Mouse (Mus musculus): ENCODE measurements around the gene Gm7102.
A peak's percentile ranks its signal among the peaks of the same experiment; 100 is the strongest.
"Not testable (repeated sequence)": the region's sequence is repeated elsewhere in the genome, so short reads cannot be mapped to it uniquely, and the experiment has no call there.

The Gm7102 gene

DNA sequence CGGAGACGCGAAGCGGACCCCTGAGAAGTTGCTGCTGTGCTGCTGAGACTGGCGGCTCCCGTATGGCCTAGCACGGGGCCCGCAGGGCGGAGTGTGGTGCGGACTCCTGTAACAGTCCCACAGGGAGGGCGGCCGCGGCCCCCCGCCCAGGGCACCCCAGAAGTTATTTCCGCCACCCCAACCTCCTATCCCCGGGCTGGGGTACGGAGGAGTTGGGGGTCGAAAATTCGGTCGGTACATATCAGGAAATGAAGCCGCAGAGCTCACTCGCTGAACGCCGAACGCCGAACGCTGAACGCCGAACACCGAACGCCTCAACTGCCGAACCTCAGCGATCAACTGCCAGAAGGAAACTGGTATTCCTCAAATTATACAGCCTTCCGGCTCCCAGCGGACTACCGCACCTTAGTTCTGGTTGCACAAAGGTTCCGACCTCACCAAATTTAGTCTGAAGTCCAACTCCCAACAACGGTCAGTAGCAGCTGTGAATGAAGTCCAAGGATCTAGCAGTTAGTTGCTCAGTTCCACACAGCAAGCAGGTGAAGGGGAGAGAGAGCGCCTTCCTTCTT is at the start of gene Gm7102:
Gene Gm7102 (minus strand): TSS at position 554 of the 569 bp plus-strand sequence.
- peak; percentile 14 for DNase-seq (ENCODE audit: low spot score)

DNA sequence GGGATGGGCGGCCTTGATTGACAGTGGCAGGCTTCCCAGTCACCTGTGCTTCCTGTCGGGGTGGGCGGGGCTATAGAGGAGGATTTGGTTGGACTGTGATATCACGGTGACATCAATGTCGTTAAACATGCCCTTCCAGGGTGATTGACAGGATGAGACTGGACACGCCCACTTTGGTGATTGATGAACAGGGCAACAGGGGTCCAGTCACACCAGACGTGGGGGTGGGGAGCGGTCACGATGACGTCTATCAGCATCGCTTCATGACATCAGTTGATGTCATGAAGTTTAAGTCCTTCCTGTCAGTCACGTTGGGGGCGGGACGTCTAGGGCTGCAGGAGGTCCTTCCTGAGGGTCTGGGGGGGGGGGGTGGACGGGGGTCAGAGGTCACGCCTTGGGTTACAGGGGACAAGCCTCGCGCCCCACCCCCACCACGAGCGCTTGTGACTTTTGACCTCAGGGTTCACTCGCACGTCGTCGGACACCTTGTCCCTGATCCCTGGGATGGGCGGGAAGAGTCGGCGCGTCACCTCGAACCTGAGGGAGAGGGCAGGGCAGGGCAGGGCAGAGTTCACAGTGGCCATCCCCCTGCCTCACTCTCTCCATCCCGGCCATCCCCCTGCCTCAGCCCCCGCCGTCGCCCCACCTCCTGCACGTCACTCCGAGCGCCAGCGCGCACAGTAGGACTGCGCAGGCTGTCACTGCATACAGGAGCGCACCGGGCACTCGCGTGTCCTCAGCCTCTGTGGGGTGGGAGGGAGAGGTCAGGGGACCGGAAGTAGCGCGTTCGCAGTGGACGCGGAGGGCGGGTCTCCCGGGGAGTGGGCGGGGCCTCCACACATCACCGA is 48.8 kb upstream of the Gm7102 start:
- no peak for DNase-seq (ENCODE audit: low spot score)

DNA sequence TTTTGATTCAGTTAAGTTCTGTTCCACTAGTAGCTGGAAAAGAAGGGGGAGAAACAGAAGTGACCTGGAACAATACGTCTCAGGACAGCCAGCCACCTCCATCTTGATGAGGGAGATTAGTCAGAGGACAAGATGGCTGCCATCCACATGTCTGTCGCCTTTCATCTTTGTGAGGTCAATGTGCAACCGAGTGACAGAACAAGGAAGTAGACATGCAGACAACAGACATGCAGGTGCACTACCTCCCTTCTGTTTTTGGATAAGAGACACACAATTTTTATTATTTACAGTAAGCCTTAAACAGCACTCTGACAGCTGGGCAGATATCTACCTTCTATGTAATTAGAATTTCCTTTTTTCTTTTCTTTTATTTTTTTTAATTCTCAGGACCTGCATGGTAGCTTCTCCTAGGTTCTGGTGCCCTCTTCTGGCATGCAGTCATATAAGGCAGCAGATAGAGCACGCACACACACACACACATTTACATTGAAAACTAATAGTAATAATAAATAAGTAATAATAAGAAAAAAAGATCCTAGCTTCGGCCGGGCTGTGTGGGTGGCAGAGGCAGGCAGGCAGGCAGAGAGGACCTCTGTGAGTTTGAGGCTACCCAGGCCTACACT is 47.7 kb upstream of the Gm7102 start:
- no peak for DNase-seq (ENCODE audit: low spot score)

GRCm38 (mm10) chr19:61207506-61207905 is 31.4 kb upstream of the Gm7102 start:
- DNase-seq (ENCODE audit: low spot score) = not testable (repeated sequence)

- peak; percentile 21 for DNase-seq (ENCODE audit: low spot score)
Observed at GRCm38 (mm10) chr19:61199836-61200235, 23.7 kb upstream of the Gm7102 start.

DNA sequence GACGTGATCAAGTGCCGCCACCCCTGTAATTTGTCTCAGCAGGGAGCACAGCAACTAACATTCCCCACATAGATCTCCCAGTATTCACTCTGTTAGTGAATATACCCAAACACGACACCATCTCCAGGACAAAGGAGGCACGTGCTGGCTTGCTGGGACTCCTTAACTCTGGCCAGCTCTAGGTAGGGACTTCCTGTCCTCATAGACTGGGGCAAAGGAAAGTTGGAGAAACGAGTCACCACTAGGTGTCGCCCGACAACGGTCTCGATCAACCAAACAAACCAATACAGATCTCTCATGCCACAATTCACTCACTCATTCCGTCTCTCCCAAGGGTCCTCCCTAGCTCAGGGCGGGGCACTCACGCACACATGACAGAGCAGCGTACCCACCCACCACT is 23.2 kb upstream of the Gm7102 start:
- peak; percentile 96 for DNase-seq (ENCODE audit: low spot score)

- DNase-seq (ENCODE audit: low spot score) = not testable (repeated sequence)
Observed at GRCm38 (mm10) chr19:61183590-61183989, 7.5 kb upstream of the Gm7102 start, which contains the start of gene Gm6020. TSS of gene Gm6020 (plus strand) at chr19:61183890.

- peak; percentile 33 for DNase-seq (ENCODE audit: low spot score)
Observed at GRCm38 (mm10) chr19:61151701-61152420, 24.2 kb downstream of the Gm7102 start.

DNA sequence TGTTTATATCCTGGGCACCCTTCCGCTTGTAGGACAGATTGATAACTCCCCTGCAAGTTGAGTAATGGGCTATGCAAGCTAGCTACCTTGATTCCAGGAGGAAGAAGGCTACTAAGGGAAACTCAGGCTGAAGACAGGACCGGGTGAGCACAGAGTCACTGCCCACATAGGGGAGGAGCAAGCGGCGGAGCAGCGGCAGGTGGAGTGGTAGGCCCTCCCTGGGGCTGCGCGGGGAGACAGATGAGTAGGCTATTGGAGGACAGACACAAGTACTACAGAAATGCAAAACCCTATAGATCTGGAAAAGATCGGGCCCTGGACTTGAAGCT is 24.8 kb downstream of the Gm7102 start:
- no peak for DNase-seq (ENCODE audit: low spot score)

- no peak for DNase-seq (ENCODE audit: low spot score)
Observed at GRCm38 (mm10) chr19:61141299-61141698, 34.8 kb downstream of the Gm7102 start.

- DNase-seq (ENCODE audit: low spot score) = peak; percentile 87
Observed at GRCm38 (mm10) chr19:61140342-61141206, 35.5 kb downstream of the Gm7102 start, which contains the start of gene Zfp950. TSS of gene Zfp950 (minus strand) at chr19:61140840.

GRCm38 (mm10) chr19:61138655-61139054 is 37.5 kb downstream of the Gm7102 start:
- no peak for DNase-seq (ENCODE audit: low spot score)

DNA sequence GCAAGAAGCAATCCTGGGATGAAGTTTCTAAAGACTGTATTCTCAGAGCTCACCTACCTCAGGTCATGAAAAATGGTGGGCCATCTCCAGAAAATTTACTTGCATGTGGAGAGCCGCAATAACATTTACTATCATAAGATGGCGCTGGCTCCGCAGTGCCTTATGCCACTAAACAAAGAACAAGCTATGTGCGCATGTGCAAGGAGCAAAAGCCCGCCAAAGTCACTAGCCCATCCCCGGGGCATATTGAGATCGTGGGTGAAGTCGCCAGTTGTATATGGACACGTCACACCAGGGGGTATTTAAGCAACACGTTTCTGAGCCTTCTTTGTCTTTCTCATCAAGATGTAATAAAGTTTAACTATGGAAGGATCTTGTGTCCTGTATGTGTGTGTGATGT is 45.0 kb downstream of the Gm7102 start:
- no peak for DNase-seq (ENCODE audit: low spot score)
